Comparison of ENCODE assay signal across 8 mouse cellular contexts in genomic region chr8:83996567-83997505, GRCm38 (mm10). TPM values are rescaled to one million over a fixed set of nuclear protein-coding genes. Genes with fewer than 3 reads are reported as not detected.
DNase-seq lines count a peak whose midpoint lies in the region; ATAC-seq and TF ChIP-seq lines count a peak whose summit lies in the region.

No protein-coding gene starts in this region.

- 0% methylated on average over 45 of the region's 103 CpGs for WGBS in hindbrain, embryonic 13.5 days
- WGBS in macrophage (ENCODE audit: missing documents) = under 1% methylated on average over 47 of the region's 103 CpGs

- H3K4me1 ChIP-seq in hindbrain, embryonic 13.5 days (replicated peaks) = peaks cover 35% of the 10 kb centered on the region

- no peaks in the 10 kb centered on the region for H3K9me3 ChIP-seq in hindbrain, embryonic 13.5 days

- TF ChIP-seq CTCF in left cerebral cortex, adult 2 months (IDR thresholded peaks at IDR 0.05) = no peak

- peak overlapping the region; percentile 90 for H3K9ac ChIP-seq in hindbrain, embryonic 13.5 days

- peak; percentile 71 for ATAC-seq in hindbrain, embryonic 13.5 days (ENCODE audit: low FRiP score)

- peak overlapping the region; percentile 76 for H3K4me3 ChIP-seq in hindbrain, embryonic 13.5 days
- H3K4me3 ChIP-seq in left cerebral cortex, adult 2 months = peak overlapping the region; percentile 63
- H3K4me3 ChIP-seq in macrophage (ENCODE audit: inconsistent target) = peak overlapping the region; percentile 36

- DNase-seq in T-cell, adult 2 months (ENCODE audit: low spot score) = peak; percentile 59
- DNase-seq in cerebellum, postnatal 14 days = peak; percentile 85 to 89
- DNase-seq in frontal cortex, postnatal 25 days (ENCODE audit: low spot score in 2 of 2) = peak; percentile 45 to 68
- DNase-seq in left cerebral cortex, adult 2 months (ENCODE audit: extremely low spot score in 1 of 2, low spot score in 2 of 2) = peak; percentile 66 to 83
- peak; percentile 65 for DNase-seq in retina, postnatal 7 days (ENCODE audit: low read depth, low spot score)
- peak; percentile 81 for DNase-seq in thymus, postnatal 4 days

- H3K27me3 ChIP-seq in hindbrain, embryonic 13.5 days = peaks cover 24% of the 10 kb centered on the region

- H3K36me3 ChIP-seq in hindbrain, embryonic 13.5 days = peaks cover 36% of the 10 kb centered on the region
- no peaks in the 10 kb centered on the region; the same call in 1 of the 2 replicates for H3K36me3 ChIP-seq in macrophage (ENCODE audit: inconsistent target)

- intact Hi-C loops in left cerebral cortex, adult 2 months (cut with DNase I) = loop anchor here (2.0 kb wide), 2 partner anchors 42 to 98 kb away; partner anchors contain the start of genes Asf1b and Gm10644

- H3K4me2 ChIP-seq in hindbrain, embryonic 13.5 days = peak overlapping the region; percentile 76

- peaks cover 6% of the 10 kb centered on the region; the same call in 1 of the 2 replicates for H3K79me2 ChIP-seq in macrophage (ENCODE audit: inconsistent target)

- H3K27ac ChIP-seq in hindbrain, embryonic 13.5 days = peak overlapping the region; percentile 97
- H3K27ac ChIP-seq in left cerebral cortex, adult 2 months = peak overlapping the region; percentile 86
- H3K27ac ChIP-seq in macrophage = peak overlapping the region; percentile 57

RNA-seq across cellular contexts. Expression of gene Samd1, which starts 0.6 kb away (rescaled TPM):
- 8.2 and 9.3 TPM in 2 replicates for polyA plus RNA-seq in hindbrain, embryonic 13.5 days (2015; fragmentation: Nextera tagmentation; extraction: Ambion mirVana)
- 10 to 100 TPM; 39.3 to 43.7 TPM for total RNA-seq in left cerebral cortex, adult 2 months (2021)
- 100 to 1,000 TPM in 2 of 26 experiments, 10 to 100 TPM in 21, 1 to 10 TPM in 3; 6.4 to 119 (median 41.6) TPM for total RNA-seq in macrophage (2018; cell fraction: chromatin; rRNA removed)
- 10 to 100 TPM; 10.9 to 33.8 (median 25.4) TPM for total RNA-seq in macrophage (2018; cell fraction: cytosol; rRNA removed)
- total RNA-seq in macrophage (2018; cell fraction: nucleus; rRNA removed) = 10 to 100 TPM; 12.1 to 87.1 (median 40.9) TPM
- polyA plus RNA-seq in macrophage (2018) = 25.5 to 39.0 TPM (median 26.7 TPM) in 3 replicates

RNA-seq across cellular contexts. Expression of gene 1700067K01Rik, which starts 4.5 kb away (rescaled TPM):
- 0.65 and 0.71 TPM in 2 replicates for polyA plus RNA-seq in hindbrain, embryonic 13.5 days (2015; fragmentation: Nextera tagmentation; extraction: Ambion mirVana)
- total RNA-seq in left cerebral cortex, adult 2 months (2021) = under 1 TPM in 1 of 2 experiments, not detected in 1; 0.41 TPM
- total RNA-seq in macrophage (2018; cell fraction: chromatin; rRNA removed) = 1 to 10 TPM in 6 of 26 experiments, under 1 TPM in 2, not detected in 18; 0.68 to 3.9 (median 1.9) TPM
- under 1 TPM in 1 of 26 experiments, not detected in 25; 0.22 TPM for total RNA-seq in macrophage (2018; cell fraction: cytosol; rRNA removed)
- 1 to 10 TPM in 8 of 26 experiments, under 1 TPM in 2, not detected in 16; 0.68 to 3.8 (median 1.3) TPM for total RNA-seq in macrophage (2018; cell fraction: nucleus; rRNA removed)
- polyA plus RNA-seq in macrophage (2018) = not detected in 3 replicates

RNA-seq across cellular contexts. Expression of gene 2210011C24Rik, which starts 15.1 kb away (rescaled TPM):
- polyA plus RNA-seq in hindbrain, embryonic 13.5 days (2015; fragmentation: Nextera tagmentation; extraction: Ambion mirVana) = 0.68 TPM in 1 of 2 replicates, not detected in the other
- total RNA-seq in left cerebral cortex, adult 2 months (2021) = 1 to 10 TPM; 1.0 to 1.3 TPM
- total RNA-seq in macrophage (2018; cell fraction: chromatin; rRNA removed) = 1 to 10 TPM in 18 of 26 experiments, under 1 TPM in 2, not detected in 6; 0.49 to 7.5 (median 2.0) TPM
- total RNA-seq in macrophage (2018; cell fraction: cytosol; rRNA removed) = 1 to 10 TPM; 1.4 to 9.1 (median 3.5) TPM
- 1 to 10 TPM in 21 of 26 experiments, under 1 TPM in 3, not detected in 2; 0.72 to 10.0 (median 2.1) TPM for total RNA-seq in macrophage (2018; cell fraction: nucleus; rRNA removed)
- polyA plus RNA-seq in macrophage (2018) = 1.9 to 5.2 TPM (median 2.9 TPM) in 3 replicates

RNA-seq across cellular contexts. Expression of gene Prkaca, which starts 24.0 kb away (rescaled TPM):
- polyA plus RNA-seq in hindbrain, embryonic 13.5 days (2015; fragmentation: Nextera tagmentation; extraction: Ambion mirVana) = 188 and 191 TPM in 2 replicates
- 100 to 1,000 TPM; 236 to 250 TPM for total RNA-seq in left cerebral cortex, adult 2 months (2021)
- total RNA-seq in macrophage (2018; cell fraction: chromatin; rRNA removed) = 10 to 100 TPM in 9 of 26 experiments, 1 to 10 TPM in 17; 2.1 to 17.5 (median 6.5) TPM
- total RNA-seq in macrophage (2018; cell fraction: cytosol; rRNA removed) = 10 to 100 TPM; 53.6 to 92.3 (median 75.5) TPM
- 10 to 100 TPM; 11.1 to 45.7 (median 24.4) TPM for total RNA-seq in macrophage (2018; cell fraction: nucleus; rRNA removed)
- 59.2 to 70.1 TPM (median 67.5 TPM) in 3 replicates for polyA plus RNA-seq in macrophage (2018)

RNA-seq across cellular contexts. Expression of gene Palm3, which starts 24.4 kb away (rescaled TPM):
- 5.9 and 6.8 TPM in 2 replicates for polyA plus RNA-seq in hindbrain, embryonic 13.5 days (2015; fragmentation: Nextera tagmentation; extraction: Ambion mirVana)
- total RNA-seq in left cerebral cortex, adult 2 months (2021) = 1 to 10 TPM; 2.2 to 2.7 TPM
- total RNA-seq in macrophage (2018; cell fraction: chromatin; rRNA removed) = under 1 TPM in 1 of 26 experiments, not detected in 25; 0.35 TPM
- under 1 TPM in 4 of 26 experiments, not detected in 22; 0.05 to 0.97 (median 0.46) TPM for total RNA-seq in macrophage (2018; cell fraction: cytosol; rRNA removed)
- total RNA-seq in macrophage (2018; cell fraction: nucleus; rRNA removed) = not detected
- 0.07 TPM in 1 of 3 replicates, not detected in the others for polyA plus RNA-seq in macrophage (2018)

Comparison
In these comparisons a context has a peak if more than half of its experiments do, and no peak if none do; other contexts are left out.
1. Peak in every context shown above with its lines: DNase-seq, ATAC-seq, H3K4me3 ChIP-seq and H3K27ac ChIP-seq.